Mouse (Mus musculus): ENCODE data around the gene Tyw3. TPM values are rescaled to one million over a fixed set of nuclear protein-coding genes. Genes with fewer than 3 reads are reported as not detected.

Gene Tyw3
- polyA plus RNA-seq, 1 experiment, result 11.6 TPM

DNA sequence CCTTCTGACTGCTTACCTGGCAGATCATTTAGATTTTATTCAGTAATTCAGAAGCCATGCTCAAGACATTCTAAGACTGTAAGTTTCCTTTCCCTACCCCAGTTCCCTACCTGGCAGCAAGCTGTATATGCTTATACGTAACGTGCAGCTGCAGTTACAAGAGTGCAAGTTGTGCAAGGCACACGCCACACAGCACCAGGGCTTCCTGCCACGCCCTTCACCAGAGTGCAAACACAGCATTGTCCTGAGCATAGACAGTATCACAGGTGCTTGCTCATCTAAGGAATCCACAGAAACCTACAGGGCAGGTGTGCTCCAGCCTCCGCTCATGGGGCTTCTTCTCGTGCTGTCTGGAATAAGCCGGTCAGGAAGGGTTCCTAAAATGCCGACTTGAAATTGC, 19.0 kb downstream of the Tyw3 start:
- Histone ChIP-seq H3K27ac (ENCODE audit: insufficient read depth, low read length) (no peak overlapping the region), H3K9ac (ENCODE audit: low read depth, poor library complexity, severe bottlenecking) (no peak overlapping the region), H3K9me3 (replicated peaks; ENCODE audit: control insufficient read depth, insufficient read depth, low read length, poor library complexity, severe bottlenecking) (no peaks in the 10 kb centered on the region), H3K27me3 (ENCODE audit: control insufficient read depth, insufficient read depth, low read length, poor library complexity, severe bottlenecking) (no peaks in the 10 kb centered on the region), H3K4me3 (ENCODE audit: low read depth, low read length) (no peak overlapping the region), H3K4me1 (ENCODE audit: control insufficient read depth, insufficient read depth, low read length) (no peaks in the 10 kb centered on the region), H3K36me3 (ENCODE audit: control insufficient read depth, insufficient read depth, low read length, poor library complexity, severe bottlenecking) (no peaks in the 10 kb centered on the region)
- TF ChIP-seq EP300 (IDR thresholded peaks at IDR 0.05; ENCODE audit: insufficient read depth, low read depth, low read length) (no peak), CTCF (IDR thresholded peaks at IDR 0.05; ENCODE audit: low read depth, low read length) (no peak), POLR2A (IDR thresholded peaks at IDR 0.05; ENCODE audit: insufficient read depth, low read length) (no peak)

DNA sequence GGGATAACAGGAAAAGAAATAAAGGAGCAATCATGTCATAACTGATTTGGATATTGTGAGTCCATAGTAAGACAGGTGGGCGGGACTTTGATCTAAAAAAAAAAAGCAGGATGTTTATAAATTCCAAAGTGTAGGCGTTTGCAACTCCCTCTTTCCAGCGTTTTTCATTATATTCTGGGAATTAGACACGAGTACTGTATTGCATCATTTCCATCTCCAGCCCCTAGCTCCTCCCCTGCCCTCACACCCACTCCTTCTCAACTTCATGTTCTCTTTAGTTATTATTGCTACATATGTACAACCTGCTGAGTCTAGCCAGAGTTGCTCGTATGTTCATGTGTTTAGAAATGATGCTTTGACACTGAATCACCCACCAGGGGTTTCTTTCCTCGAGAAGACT, 23.2 kb downstream of the Tyw3 start:
- Histone ChIP-seq H3K9ac (ENCODE audit: low read depth, poor library complexity, severe bottlenecking) (no peak overlapping the region), H3K27me3 (ENCODE audit: control insufficient read depth, insufficient read depth, low read length, poor library complexity, severe bottlenecking) (no peaks in the 10 kb centered on the region), H3K4me1 (ENCODE audit: control insufficient read depth, insufficient read depth, low read length) (no peaks in the 10 kb centered on the region), H3K9me3 (replicated peaks; ENCODE audit: control insufficient read depth, insufficient read depth, low read length, poor library complexity, severe bottlenecking) (no peaks in the 10 kb centered on the region), H3K27ac (ENCODE audit: insufficient read depth, low read length) (no peak overlapping the region), H3K4me3 (ENCODE audit: low read depth, low read length) (no peak overlapping the region), H3K36me3 (ENCODE audit: control insufficient read depth, insufficient read depth, low read length, poor library complexity, severe bottlenecking) (no peaks in the 10 kb centered on the region)
- TF ChIP-seq EP300 (IDR thresholded peaks at IDR 0.05; ENCODE audit: insufficient read depth, low read depth, low read length), result no peak
- TF ChIP-seq POLR2A (IDR thresholded peaks at IDR 0.05; ENCODE audit: insufficient read depth, low read length), result no peak
- TF ChIP-seq CTCF (IDR thresholded peaks at IDR 0.05; ENCODE audit: low read depth, low read length), result no peak

DNA sequence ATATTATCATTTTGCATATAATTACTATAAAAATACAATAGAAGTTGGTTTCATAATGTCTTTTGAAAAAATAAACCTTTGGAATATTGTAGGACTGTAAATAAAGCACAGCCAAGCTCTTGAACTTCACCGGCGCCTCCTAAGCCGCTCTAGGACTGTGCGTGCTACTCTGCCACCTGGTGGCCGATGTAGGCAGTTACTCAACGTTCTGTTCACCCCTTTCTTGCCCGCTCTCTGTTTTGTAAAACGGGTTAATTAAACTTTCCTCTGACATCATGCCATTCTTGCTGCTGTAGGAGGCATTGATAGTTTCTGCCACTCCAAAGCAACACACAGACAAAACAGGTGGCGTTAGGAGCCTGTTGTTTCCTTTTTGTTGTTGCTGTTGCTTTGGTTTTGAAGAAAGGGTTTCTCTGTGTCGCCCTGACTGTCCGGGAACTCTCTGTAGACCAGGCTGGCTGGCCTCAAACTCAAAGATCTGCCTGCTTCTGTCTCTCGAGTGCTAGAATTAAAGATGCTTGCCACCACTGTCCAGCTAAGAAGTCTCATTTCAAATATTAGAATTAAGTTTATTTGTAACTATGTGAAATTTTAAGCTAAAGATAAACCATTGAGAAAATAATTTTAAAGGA, 24.4 kb downstream of the Tyw3 start:
- Histone ChIP-seq H3K36me3 (ENCODE audit: control insufficient read depth, insufficient read depth, low read length, poor library complexity, severe bottlenecking) (no peaks in the 10 kb centered on the region), H3K4me1 (ENCODE audit: control insufficient read depth, insufficient read depth, low read length) (no peaks in the 10 kb centered on the region), H3K9ac (ENCODE audit: low read depth, poor library complexity, severe bottlenecking) (no peak overlapping the region), H3K27ac (ENCODE audit: insufficient read depth, low read length) (no peak overlapping the region), H3K4me3 (ENCODE audit: low read depth, low read length) (no peak overlapping the region), H3K9me3 (replicated peaks; ENCODE audit: control insufficient read depth, insufficient read depth, low read length, poor library complexity, severe bottlenecking) (no peaks in the 10 kb centered on the region), H3K27me3 (ENCODE audit: control insufficient read depth, insufficient read depth, low read length, poor library complexity, severe bottlenecking) (no peaks in the 10 kb centered on the region)
- TF ChIP-seq CTCF (IDR thresholded peaks at IDR 0.05; ENCODE audit: low read depth, low read length), result peak; percentile 84
- TF ChIP-seq EP300 (IDR thresholded peaks at IDR 0.05; ENCODE audit: insufficient read depth, low read depth, low read length), result no peak
- TF ChIP-seq POLR2A (IDR thresholded peaks at IDR 0.05; ENCODE audit: insufficient read depth, low read length), result no peak

DNA sequence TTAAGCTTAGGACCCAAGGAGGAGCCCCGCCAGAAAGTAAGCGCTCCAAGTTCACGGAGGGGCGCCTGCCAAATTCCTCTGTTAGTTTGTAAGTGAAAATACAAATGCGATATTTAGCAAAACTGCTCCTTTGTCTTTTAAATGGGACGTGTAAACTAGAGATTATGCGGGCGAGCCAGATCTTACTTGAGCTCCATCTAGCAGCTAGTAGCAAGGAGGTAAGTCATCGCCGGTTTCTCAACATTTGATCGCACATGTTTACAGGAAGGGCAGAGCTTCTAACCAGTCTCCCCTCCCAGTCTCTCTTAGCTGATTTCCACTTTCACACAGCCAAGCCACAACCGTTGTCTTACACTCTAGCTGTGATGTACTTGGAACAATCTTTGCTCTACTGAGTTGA, 26.1 kb downstream of the Tyw3 start:
- TF ChIP-seq POLR2A (IDR thresholded peaks at IDR 0.05; ENCODE audit: insufficient read depth, low read length) (no peak), CTCF (IDR thresholded peaks at IDR 0.05; ENCODE audit: low read depth, low read length) (no peak), EP300 (IDR thresholded peaks at IDR 0.05; ENCODE audit: insufficient read depth, low read depth, low read length) (no peak)
- Histone ChIP-seq H3K27ac (ENCODE audit: insufficient read depth, low read length) (no peak overlapping the region), H3K9ac (ENCODE audit: low read depth, poor library complexity, severe bottlenecking) (no peak overlapping the region), H3K4me1 (ENCODE audit: control insufficient read depth, insufficient read depth, low read length) (no peaks in the 10 kb centered on the region), H3K27me3 (ENCODE audit: control insufficient read depth, insufficient read depth, low read length, poor library complexity, severe bottlenecking) (no peaks in the 10 kb centered on the region; the same call in 1 of the 2 replicates), H3K9me3 (replicated peaks; ENCODE audit: control insufficient read depth, insufficient read depth, low read length, poor library complexity, severe bottlenecking) (no peaks in the 10 kb centered on the region), H3K36me3 (ENCODE audit: control insufficient read depth, insufficient read depth, low read length, poor library complexity, severe bottlenecking) (no peaks in the 10 kb centered on the region), H3K4me3 (ENCODE audit: low read depth, low read length) (no peak overlapping the region)

DNA sequence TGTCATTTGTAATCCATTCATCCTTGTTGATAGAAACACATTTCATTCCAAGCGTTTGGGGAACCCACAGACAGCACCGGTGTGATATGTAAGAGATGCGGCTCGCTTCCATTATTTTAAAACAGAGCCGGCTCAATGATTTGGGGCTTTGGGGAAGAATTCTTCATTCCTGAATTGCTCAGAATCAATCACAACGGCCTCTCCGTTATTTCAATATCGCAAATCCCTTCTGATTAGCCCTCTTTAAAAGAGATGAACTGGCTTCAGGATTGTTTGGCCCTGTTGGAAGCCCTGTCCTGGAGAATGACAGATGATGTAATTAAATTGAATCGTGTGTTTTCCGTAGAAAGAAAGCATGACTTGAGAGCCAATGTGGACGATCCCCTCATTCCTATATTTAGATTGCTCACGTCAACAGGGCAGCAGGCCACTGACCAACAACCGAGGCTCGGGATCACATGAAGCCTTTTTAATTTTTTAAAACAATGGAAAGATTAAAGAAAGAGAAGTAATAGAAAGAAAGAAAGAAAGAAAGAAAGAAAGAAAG, 26.8 kb downstream of the Tyw3 start:
- TF ChIP-seq POLR2A (IDR thresholded peaks at IDR 0.05; ENCODE audit: insufficient read depth, low read length) (no peak), CTCF (IDR thresholded peaks at IDR 0.05; ENCODE audit: low read depth, low read length) (no peak), EP300 (IDR thresholded peaks at IDR 0.05; ENCODE audit: insufficient read depth, low read depth, low read length) (no peak)
- H3K9me3 ChIP-seq (replicated peaks; ENCODE audit: control insufficient read depth, insufficient read depth, low read length, poor library complexity, severe bottlenecking), result no peaks in the 10 kb centered on the region
- H3K4me1 ChIP-seq (ENCODE audit: control insufficient read depth, insufficient read depth, low read length), result no peaks in the 10 kb centered on the region
- no peaks in the 10 kb centered on the region for H3K36me3 ChIP-seq (ENCODE audit: control insufficient read depth, insufficient read depth, low read length, poor library complexity, severe bottlenecking)
- H3K27ac ChIP-seq (ENCODE audit: insufficient read depth, low read length), result no peak overlapping the region
- no peak overlapping the region for H3K4me3 ChIP-seq (ENCODE audit: low read depth, low read length)
- H3K27me3 ChIP-seq (ENCODE audit: control insufficient read depth, insufficient read depth, low read length, poor library complexity, severe bottlenecking), result no peaks in the 10 kb centered on the region; the same call in 1 of the 2 replicates
- no peak overlapping the region for H3K9ac ChIP-seq (ENCODE audit: low read depth, poor library complexity, severe bottlenecking)

DNA sequence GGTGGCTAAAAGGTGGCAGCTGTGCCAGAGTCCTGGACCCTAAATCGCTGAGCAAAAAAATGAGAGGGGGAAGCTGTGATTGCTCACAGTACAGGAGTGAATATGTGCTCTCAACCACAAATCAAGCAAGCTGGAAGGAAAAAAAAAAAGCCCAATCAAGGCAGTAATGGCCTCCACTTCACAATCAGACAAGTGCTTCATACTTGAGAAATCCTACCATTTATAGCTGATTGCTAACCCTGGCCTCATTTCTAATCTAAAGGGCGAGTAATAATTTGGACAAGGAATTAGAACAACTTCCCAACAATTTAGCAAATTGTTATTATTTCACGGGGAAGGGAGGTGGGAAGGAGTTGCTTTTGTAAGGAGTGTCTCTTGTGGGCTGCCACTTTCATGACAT, 31.5 kb downstream of the Tyw3 start:
- Histone ChIP-seq H3K9ac (ENCODE audit: low read depth, poor library complexity, severe bottlenecking) (no peak overlapping the region), H3K4me3 (ENCODE audit: low read depth, low read length) (no peak overlapping the region), H3K9me3 (replicated peaks; ENCODE audit: control insufficient read depth, insufficient read depth, low read length, poor library complexity, severe bottlenecking) (no peaks in the 10 kb centered on the region), H3K27ac (ENCODE audit: insufficient read depth, low read length) (no peak overlapping the region), H3K27me3 (ENCODE audit: control insufficient read depth, insufficient read depth, low read length, poor library complexity, severe bottlenecking) (no peaks in the 10 kb centered on the region; the same call in 1 of the 2 replicates), H3K36me3 (ENCODE audit: control insufficient read depth, insufficient read depth, low read length, poor library complexity, severe bottlenecking) (no peaks in the 10 kb centered on the region), H3K4me1 (ENCODE audit: control insufficient read depth, insufficient read depth, low read length) (no peaks in the 10 kb centered on the region)
- TF ChIP-seq EP300 (IDR thresholded peaks at IDR 0.05; ENCODE audit: insufficient read depth, low read depth, low read length) (no peak), POLR2A (IDR thresholded peaks at IDR 0.05; ENCODE audit: insufficient read depth, low read length) (no peak), CTCF (IDR thresholded peaks at IDR 0.05; ENCODE audit: low read depth, low read length) (no peak)
